Mouse (Mus musculus) lung, postnatal 0 days (tissue): Measurements from ENCODE around the gene Pcsk7.

ENCODE experiments used
- CTCF ChIP-seq: IDR thresholded peaks from 2 replicates; pipeline ENCODE4 v1.5.1; 2016; ENCODE audit warnings: antibody characterized with exemption, mild to moderate bottlenecking
- EP300 ChIP-seq: IDR thresholded peaks from 2 replicates; pipeline ENCODE4 v1.6.1; 2016; ENCODE audit warnings: antibody characterized with exemption, mild to moderate bottlenecking, control low read depth

GRCm38 (mm10) chr9:45955107-45955963 is 49.0 kb downstream of the Pcsk7 start, which contains the start of gene Sidt2:
- TF ChIP-seq CTCF, result peak; percentile 25; the same call in 1 of the 2 replicates
- no peak for TF ChIP-seq EP300
